Mouse (Mus musculus): ENCODE data around the gene Igsf9b. TPM values are rescaled to one million over a fixed set of nuclear protein-coding genes. Genes with fewer than 3 reads are reported as not detected.

Igsf9b gene
- polyA plus RNA-seq, 1 experiment from 2014 or later = 6.6 TPM

DNA sequence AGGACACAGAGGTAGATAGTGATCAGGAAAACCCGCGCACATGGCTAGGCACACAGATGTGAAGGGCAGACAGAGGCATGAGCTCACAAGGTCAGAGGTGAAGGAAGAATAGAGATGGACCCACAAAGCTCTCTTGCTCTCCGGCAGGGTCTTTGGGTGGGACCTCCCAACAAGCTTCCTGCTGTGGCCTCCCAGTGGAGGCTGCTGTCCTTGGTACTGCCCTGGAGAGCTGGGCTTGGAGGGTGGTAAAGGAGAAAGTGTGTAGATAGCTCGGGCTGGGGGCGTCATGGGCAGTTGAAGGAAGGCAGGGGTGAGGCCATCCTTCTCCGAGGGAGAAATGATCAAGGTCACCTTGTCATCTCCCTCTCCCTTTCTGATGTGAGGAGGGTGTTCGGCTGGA lies 9.0 kb downstream of the Igsf9b start:
- no peak overlapping the region for H3K4me3 ChIP-seq (ENCODE audit: low read depth, low read length)
- H3K4me2 ChIP-seq (replicated peaks; ENCODE audit: low read depth, low read length) = no peak overlapping the region
- no peaks in the 10 kb centered on the region for H3K27me3 ChIP-seq (ENCODE audit: control insufficient read depth, insufficient read depth, low read length)
- peak overlapping the region; percentile 70 for H3K27ac ChIP-seq (ENCODE audit: low read depth, low read length)
- ATAC-seq (ENCODE audit: low FRiP score) = peak; percentile 31; the same call in 1 of the 2 replicates
- WGBS = 34% methylated on average over 7 of the region's 7 CpGs
- H3K9me3 ChIP-seq (ENCODE audit: control insufficient read depth, low read length) = no peaks in the 10 kb centered on the region
- H3K36me3 ChIP-seq (ENCODE audit: control insufficient read depth, insufficient read depth, low read length) = no peaks in the 10 kb centered on the region
- peak; percentile 58 for DNase-seq (ENCODE audit: low spot score)
- H3K4me1 ChIP-seq (replicated peaks; ENCODE audit: control insufficient read depth, insufficient read depth, low read length) = peaks cover 15% of the 10 kb centered on the region
- H3K9ac ChIP-seq (ENCODE audit: low read depth, low read length) = peak overlapping the region; percentile 23; the same call in 1 of the 2 replicates

DNA sequence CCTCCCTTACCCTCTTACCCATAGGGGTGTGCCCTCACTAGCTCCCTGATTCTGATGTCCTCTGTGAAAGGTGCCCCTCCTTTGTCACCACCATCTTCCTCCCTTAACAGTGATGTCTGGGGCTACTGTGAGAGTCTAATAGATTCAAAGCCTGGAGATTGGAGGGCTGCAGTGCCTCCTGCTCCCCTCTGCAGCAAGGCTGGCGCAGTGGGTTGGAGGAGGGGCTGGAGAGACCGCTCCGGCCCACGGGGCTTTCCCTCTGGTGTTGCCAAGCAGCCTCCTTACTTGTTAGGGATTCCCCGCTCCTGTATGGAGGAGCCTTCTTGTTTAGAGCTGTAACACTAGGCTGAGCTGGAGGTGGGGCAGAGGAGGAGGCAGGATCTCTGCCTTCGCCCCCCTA lies 9.6 kb downstream of the Igsf9b start:
- Histone ChIP-seq H3K4me1 (replicated peaks; ENCODE audit: control insufficient read depth, insufficient read depth, low read length) (peaks cover 14% of the 10 kb centered on the region), H3K4me3 (ENCODE audit: low read depth, low read length) (no peak overlapping the region), H3K9me3 (ENCODE audit: control insufficient read depth, low read length) (no peaks in the 10 kb centered on the region), H3K27me3 (ENCODE audit: control insufficient read depth, insufficient read depth, low read length) (no peaks in the 10 kb centered on the region), H3K36me3 (ENCODE audit: control insufficient read depth, insufficient read depth, low read length) (no peaks in the 10 kb centered on the region), H3K27ac (ENCODE audit: low read depth, low read length) (peak overlapping the region; percentile 70), H3K9ac (ENCODE audit: low read depth, low read length) (peak overlapping the region; percentile 23; the same call in 1 of the 2 replicates), H3K4me2 (replicated peaks; ENCODE audit: low read depth, low read length) (no peak overlapping the region)
- ATAC-seq (ENCODE audit: low FRiP score) (peak; percentile 86), DNase-seq (ENCODE audit: low spot score) (peak; percentile 71)
- WGBS = 29% methylated on average over 6 of the region's 6 CpGs

DNA sequence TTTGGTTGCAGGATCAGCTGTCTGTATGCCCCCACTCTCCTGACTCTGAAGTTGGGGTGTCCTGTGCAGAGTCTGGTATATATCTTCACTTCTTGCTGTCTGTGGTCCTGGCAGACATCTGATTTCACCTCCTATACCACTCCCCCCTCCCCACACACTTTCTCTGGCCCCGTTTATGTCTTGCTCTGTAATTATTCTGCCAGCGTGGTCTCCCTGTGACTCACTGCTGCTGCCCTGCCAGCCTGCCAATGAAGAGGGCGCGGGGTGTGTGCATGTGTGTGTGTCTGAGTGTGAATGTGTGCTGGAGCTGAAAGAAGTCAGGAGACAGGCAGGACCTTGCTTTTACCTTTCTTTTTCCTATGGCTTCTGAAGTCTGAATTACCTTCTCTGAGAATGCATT lies 11.0 kb downstream of the Igsf9b start:
- Histone ChIP-seq H3K27me3 (ENCODE audit: control insufficient read depth, insufficient read depth, low read length) (no peaks in the 10 kb centered on the region), H3K9ac (ENCODE audit: low read depth, low read length) (no peak overlapping the region), H3K9me3 (ENCODE audit: control insufficient read depth, low read length) (no peaks in the 10 kb centered on the region), H3K4me2 (replicated peaks; ENCODE audit: low read depth, low read length) (no peak overlapping the region), H3K36me3 (ENCODE audit: control insufficient read depth, insufficient read depth, low read length) (no peaks in the 10 kb centered on the region), H3K4me1 (replicated peaks; ENCODE audit: control insufficient read depth, insufficient read depth, low read length) (peaks cover 11% of the 10 kb centered on the region), H3K27ac (ENCODE audit: low read depth, low read length) (no peak overlapping the region), H3K4me3 (ENCODE audit: low read depth, low read length) (no peak overlapping the region)
- DNase-seq (ENCODE audit: low spot score) (no peak), ATAC-seq (ENCODE audit: low FRiP score) (no peak)
- 91% methylated on average over 4 of the region's 4 CpGs for WGBS

DNA sequence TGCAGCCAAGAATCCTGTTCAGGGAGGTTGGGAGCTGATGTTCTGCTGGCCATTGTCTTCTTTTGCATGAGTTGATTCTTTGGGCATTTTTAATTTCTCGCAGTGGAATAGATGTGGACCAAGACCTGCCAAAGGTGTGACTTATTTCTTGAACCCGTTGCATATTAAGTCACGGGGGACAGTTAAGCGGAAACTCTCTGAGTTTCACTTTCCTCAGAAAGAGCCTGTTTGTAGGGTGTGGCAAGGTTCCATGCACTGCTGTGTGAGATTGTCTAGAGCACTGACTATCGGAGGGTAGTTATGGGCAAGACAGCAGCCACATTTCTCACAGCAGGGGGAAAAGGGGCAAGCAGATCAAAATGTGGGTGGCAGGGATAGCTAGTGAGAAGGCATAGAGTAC lies 14.4 kb downstream of the Igsf9b start:
- peaks cover 2% of the 10 kb centered on the region; the same call in 1 of the 2 replicates for H3K4me1 ChIP-seq (replicated peaks; ENCODE audit: control insufficient read depth, insufficient read depth, low read length)

DNA sequence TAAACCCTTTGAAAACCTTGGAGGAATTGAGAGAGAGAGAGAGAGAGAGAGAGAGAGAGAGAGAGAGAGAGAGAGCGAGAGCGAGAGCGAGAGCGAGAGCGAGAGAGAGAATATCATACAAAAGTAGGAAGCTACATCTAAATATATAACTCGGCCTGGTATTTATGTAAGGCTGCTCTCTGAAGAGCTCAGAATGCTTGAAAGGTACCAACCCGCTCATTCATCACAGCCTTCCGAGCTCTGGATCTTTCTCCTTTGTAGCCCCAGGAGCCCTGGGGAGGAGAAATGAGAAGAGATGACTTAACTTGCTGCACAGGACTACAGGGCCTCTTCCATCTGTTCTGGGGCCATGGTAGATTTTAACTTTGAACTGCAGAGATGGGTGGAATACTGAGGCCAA lies 22.3 kb downstream of the Igsf9b start:
- H3K4me2 ChIP-seq (replicated peaks; ENCODE audit: low read depth, low read length) = no peak overlapping the region
- H3K4me3 ChIP-seq (ENCODE audit: low read depth, low read length) = no peak overlapping the region
- H3K27me3 ChIP-seq (ENCODE audit: control insufficient read depth, insufficient read depth, low read length) = no peaks in the 10 kb centered on the region
- DNase-seq (ENCODE audit: low spot score) (no peak), ATAC-seq (ENCODE audit: low FRiP score) (no peak)
- H3K9me3 ChIP-seq (ENCODE audit: control insufficient read depth, low read length) = no peaks in the 10 kb centered on the region
- 92% methylated on average over 8 of the region's 8 CpGs for WGBS
- H3K4me1 ChIP-seq (replicated peaks; ENCODE audit: control insufficient read depth, insufficient read depth, low read length) = 0 out of 2 replicates have a peak, but pooled peaks cover 2% of the 10 kb centered on the region
- peaks cover 2% of the 10 kb centered on the region; the same call in 1 of the 2 replicates for H3K36me3 ChIP-seq (ENCODE audit: control insufficient read depth, insufficient read depth, low read length)
- H3K27ac ChIP-seq (ENCODE audit: low read depth, low read length) = no peak overlapping the region
- no peak overlapping the region for H3K9ac ChIP-seq (ENCODE audit: low read depth, low read length)

More for the DNA sequence above, 14.4 kb downstream of the Igsf9b start:
- H3K27ac ChIP-seq (ENCODE audit: low read depth, low read length) = no peak overlapping the region
- 0 out of 2 replicates have a peak, but pooled peaks cover 2% of the 10 kb centered on the region for H3K36me3 ChIP-seq (ENCODE audit: control insufficient read depth, insufficient read depth, low read length)
- no peaks in the 10 kb centered on the region for H3K27me3 ChIP-seq (ENCODE audit: control insufficient read depth, insufficient read depth, low read length)
- no peak overlapping the region for H3K4me3 ChIP-seq (ENCODE audit: low read depth, low read length)
- no peaks in the 10 kb centered on the region for H3K9me3 ChIP-seq (ENCODE audit: control insufficient read depth, low read length)
- ATAC-seq (ENCODE audit: low FRiP score) (no peak), DNase-seq (ENCODE audit: low spot score) (no peak)
- 93% methylated on average over 5 of the region's 5 CpGs for WGBS
- H3K4me2 ChIP-seq (replicated peaks; ENCODE audit: low read depth, low read length) = no peak overlapping the region
- H3K9ac ChIP-seq (ENCODE audit: low read depth, low read length) = no peak overlapping the region

DNA sequence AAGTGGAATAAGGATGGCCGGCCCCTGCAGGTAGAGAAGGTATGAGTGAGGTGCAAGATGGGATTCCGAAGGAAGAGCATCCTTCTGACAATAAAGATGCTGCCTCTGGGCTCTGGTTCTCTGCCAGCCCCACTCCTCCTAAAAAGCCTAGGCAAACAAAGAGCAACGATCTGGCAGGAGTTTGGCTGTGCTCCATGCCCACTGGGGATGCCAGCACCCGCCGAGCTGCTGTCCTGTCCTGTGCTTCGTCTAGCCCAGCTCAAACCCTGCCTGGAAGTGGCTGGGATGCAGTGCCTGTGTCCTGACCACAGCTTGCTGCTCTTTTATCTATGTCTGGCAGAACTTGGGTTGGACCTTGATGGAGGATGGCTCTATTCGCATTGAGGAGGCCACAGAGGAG lies 23.3 kb downstream of the Igsf9b start:
- Histone ChIP-seq H3K4me3 (ENCODE audit: low read depth, low read length) (no peak overlapping the region), H3K9me3 (ENCODE audit: control insufficient read depth, low read length) (no peaks in the 10 kb centered on the region), H3K4me2 (replicated peaks; ENCODE audit: low read depth, low read length) (no peak overlapping the region), H3K36me3 (ENCODE audit: control insufficient read depth, insufficient read depth, low read length) (peaks cover 2% of the 10 kb centered on the region; the same call in 1 of the 2 replicates), H3K9ac (ENCODE audit: low read depth, low read length) (no peak overlapping the region), H3K27ac (ENCODE audit: low read depth, low read length) (no peak overlapping the region), H3K4me1 (replicated peaks; ENCODE audit: control insufficient read depth, insufficient read depth, low read length) (0 out of 2 replicates have a peak, but pooled peaks cover 2% of the 10 kb centered on the region), H3K27me3 (ENCODE audit: control insufficient read depth, insufficient read depth, low read length) (no peaks in the 10 kb centered on the region)
- WGBS = 92% methylated on average over 7 of the region's 7 CpGs
- no peak for ATAC-seq (ENCODE audit: low FRiP score)
- no peak for DNase-seq (ENCODE audit: low spot score)

DNA sequence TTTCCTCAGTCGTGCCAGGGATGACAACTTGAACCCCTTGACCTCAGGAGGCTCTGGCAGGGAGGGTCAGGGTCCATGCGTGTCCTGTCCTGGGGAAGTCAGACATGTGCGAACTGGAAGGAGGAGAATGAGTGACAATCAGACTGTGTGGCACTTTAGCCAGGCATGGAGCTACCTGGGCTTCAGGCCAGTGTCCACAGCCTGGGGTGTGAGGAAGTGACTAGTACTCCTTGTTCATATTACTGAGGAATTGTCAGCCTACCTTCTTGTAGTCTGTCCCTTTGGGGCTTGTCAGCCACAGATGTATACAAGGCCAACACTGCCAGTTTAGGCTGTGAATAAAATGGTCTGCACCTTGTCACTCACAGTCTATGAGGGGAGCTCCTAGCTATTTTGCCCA lies 24.4 kb downstream of the Igsf9b start:
- H3K36me3 ChIP-seq (ENCODE audit: control insufficient read depth, insufficient read depth, low read length) = no peaks in the 10 kb centered on the region; the same call in 1 of the 2 replicates
- no peaks in the 10 kb centered on the region for H3K9me3 ChIP-seq (ENCODE audit: control insufficient read depth, low read length)
- no peak overlapping the region for H3K4me2 ChIP-seq (replicated peaks; ENCODE audit: low read depth, low read length)
- 86% methylated on average over 3 of the region's 3 CpGs for WGBS
- H3K27ac ChIP-seq (ENCODE audit: low read depth, low read length) = no peak overlapping the region
- no peaks in the 10 kb centered on the region for H3K27me3 ChIP-seq (ENCODE audit: control insufficient read depth, insufficient read depth, low read length)
- 0 out of 2 replicates have a peak, but pooled peaks cover 2% of the 10 kb centered on the region for H3K4me1 ChIP-seq (replicated peaks; ENCODE audit: control insufficient read depth, insufficient read depth, low read length)
- no peak overlapping the region for H3K4me3 ChIP-seq (ENCODE audit: low read depth, low read length)
- H3K9ac ChIP-seq (ENCODE audit: low read depth, low read length) = no peak overlapping the region
- DNase-seq (ENCODE audit: low spot score) = no peak
- no peak for ATAC-seq (ENCODE audit: low FRiP score)

DNA sequence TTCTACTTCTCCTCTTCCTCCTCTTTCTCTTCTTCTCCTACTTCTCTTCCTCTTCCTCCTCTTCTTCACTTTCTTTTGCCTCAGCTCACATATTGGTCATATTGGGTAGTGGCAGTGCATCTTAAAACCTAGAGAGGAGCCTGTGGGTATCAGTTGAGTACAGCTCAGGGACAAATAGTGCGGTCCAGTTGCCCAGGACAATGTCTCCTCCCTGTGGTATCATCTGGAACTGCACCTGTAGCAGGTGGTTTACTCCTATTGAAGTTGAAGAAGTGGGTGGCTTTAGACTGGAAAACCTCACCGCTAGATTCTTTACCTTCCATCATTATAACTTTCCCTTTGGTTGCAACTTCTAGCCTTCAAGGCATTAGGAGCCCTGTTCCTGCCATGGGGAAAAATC lies 26.9 kb downstream of the Igsf9b start:
- WGBS = 43% methylated on average over 2 of the region's 2 CpGs
- H3K9ac ChIP-seq (ENCODE audit: low read depth, low read length) = no peak overlapping the region
- DNase-seq (ENCODE audit: low spot score) = peak; percentile 76
- no peak overlapping the region for H3K4me2 ChIP-seq (replicated peaks; ENCODE audit: low read depth, low read length)
- no peaks in the 10 kb centered on the region for H3K4me1 ChIP-seq (replicated peaks; ENCODE audit: control insufficient read depth, insufficient read depth, low read length)
- ATAC-seq (ENCODE audit: low FRiP score) = no peak; the same call in 1 of the 2 replicates
- H3K27ac ChIP-seq (ENCODE audit: low read depth, low read length) = no peak overlapping the region
- H3K4me3 ChIP-seq (ENCODE audit: low read depth, low read length) = no peak overlapping the region
- H3K27me3 ChIP-seq (ENCODE audit: control insufficient read depth, insufficient read depth, low read length) = no peaks in the 10 kb centered on the region
- no peaks in the 10 kb centered on the region for H3K9me3 ChIP-seq (ENCODE audit: control insufficient read depth, low read length)
- H3K36me3 ChIP-seq (ENCODE audit: control insufficient read depth, insufficient read depth, low read length) = no peaks in the 10 kb centered on the region

DNA sequence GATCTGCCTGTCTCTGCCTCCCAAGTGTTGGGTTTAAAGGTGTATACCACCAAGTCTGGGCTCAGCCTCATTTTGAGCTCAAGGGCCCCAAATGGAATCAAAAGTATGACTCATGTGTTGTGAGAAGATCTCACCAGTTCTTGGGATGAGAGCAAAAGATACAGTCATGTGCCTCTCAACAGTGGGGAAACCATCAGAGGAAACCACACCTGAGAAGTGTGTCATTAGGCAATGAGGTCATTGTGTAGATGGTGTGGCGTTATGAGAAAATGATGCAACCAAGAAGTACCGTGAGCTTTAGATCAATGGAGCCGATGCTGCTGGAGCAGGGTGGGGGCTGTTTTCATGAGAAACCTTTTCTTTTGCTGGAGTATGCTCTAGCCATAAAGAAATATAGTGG lies 28.6 kb downstream of the Igsf9b start:
- Histone ChIP-seq H3K27me3 (ENCODE audit: control insufficient read depth, insufficient read depth, low read length) (no peaks in the 10 kb centered on the region), H3K9ac (ENCODE audit: low read depth, low read length) (no peak overlapping the region), H3K27ac (ENCODE audit: low read depth, low read length) (no peak overlapping the region), H3K4me2 (replicated peaks; ENCODE audit: low read depth, low read length) (no peak overlapping the region), H3K9me3 (ENCODE audit: control insufficient read depth, low read length) (no peaks in the 10 kb centered on the region), H3K4me1 (replicated peaks; ENCODE audit: control insufficient read depth, insufficient read depth, low read length) (no peaks in the 10 kb centered on the region), H3K4me3 (ENCODE audit: low read depth, low read length) (no peak overlapping the region), H3K36me3 (ENCODE audit: control insufficient read depth, insufficient read depth, low read length) (no peaks in the 10 kb centered on the region)
- ATAC-seq (ENCODE audit: low FRiP score) = no peak
- DNase-seq (ENCODE audit: low spot score) = no peak
- WGBS = 95% methylated on average over 3 of the region's 3 CpGs

Measured in hindbrain, embryonic 11.5 days (tissue).